Mouse (Mus musculus): ENCODE measurements at regions not wholly inside any gene's neighbourhood (a gene's known extent, or its start where the extent isn't known, plus 50 kb on each side); places are given as distances from the start of the nearest gene placed in this dataset.

DNA sequence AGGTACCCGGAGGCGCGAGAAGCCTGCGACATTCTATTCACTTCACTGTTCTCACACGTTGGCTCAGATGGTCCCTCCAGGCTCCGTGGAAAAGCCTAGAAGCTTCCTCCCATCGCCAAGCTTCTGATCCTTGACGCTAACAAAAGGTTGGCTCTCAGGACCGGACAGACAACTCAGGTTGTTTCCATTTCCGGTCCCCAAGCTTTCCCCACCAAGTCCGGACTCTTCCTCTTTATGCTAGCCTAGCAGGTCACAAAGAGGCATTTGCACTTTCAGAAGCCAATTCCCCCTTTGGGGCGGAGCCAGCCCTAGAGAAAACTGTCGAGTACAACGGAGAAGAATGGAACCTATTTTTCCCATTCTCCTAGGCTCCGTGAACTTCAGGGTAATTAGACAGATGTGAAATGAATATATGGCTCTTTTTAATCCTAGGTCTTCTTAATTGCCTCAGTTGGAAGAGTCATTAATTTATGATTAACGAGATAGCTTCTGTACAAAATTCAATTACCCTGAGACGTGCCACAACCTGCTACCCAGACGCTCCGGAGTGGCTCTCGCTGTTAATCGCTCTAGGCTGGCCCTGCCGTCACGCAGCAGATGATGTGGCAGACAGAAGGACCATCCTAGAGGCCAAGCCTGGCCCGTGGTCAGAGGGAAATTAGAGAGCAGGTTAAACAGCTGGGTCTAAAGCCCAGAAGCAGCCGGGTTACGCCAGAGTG, 207.6 kb downstream of the Xxylt1 start:
- peak; percentile 55 for DNase-seq (ENCODE audit: low spot score)

DNA sequence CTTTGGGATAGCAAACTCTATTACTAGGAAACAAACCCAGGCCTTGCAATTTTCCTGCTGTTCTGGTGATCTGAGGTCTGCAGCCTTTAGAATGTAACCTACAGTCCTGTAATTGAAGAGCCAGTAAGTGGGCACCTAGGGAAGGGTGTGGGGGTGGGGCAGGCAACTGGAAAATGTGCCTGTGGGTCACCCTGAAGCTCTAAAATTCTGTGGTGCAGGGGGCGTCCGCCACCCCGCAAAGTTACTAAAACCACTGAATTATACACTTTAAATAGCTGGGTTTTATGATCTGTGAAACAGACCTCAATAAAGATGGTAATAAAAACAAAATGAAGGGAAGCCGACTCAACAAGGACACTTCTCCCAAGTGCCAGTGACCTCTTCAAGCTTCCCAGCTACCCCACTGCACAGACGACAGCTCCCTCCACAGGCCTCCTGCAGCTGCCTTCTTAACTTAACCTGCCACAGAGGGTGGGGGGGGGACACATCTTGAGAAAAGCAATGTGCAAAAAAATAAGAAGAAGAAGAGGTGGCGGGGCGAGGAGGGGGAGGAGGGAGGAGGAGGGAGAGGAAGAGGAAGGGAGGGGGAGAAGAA, 205.9 kb downstream of the Xxylt1 start:
- DNase-seq (ENCODE audit: low spot score): no peak

DNA sequence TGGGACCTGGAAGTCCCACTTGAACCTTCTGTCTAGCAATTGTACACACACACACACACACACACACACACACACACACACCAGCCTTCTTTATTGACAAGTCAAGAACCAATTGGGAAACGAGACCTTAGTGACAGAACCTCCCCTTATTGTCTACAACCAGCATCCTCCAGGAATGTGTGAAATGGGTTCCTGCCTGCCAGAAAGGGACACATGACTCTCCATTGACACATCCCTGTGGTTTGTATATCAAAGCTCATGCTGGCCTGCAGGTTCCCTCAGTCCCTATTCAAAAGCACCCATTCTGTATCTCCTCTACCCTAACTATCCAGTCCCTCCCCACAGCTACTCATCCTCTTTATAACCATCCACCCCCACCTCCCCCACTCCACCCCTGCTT, 202.4 kb downstream of the Xxylt1 start:
- no peak for DNase-seq (ENCODE audit: low spot score)

DNA sequence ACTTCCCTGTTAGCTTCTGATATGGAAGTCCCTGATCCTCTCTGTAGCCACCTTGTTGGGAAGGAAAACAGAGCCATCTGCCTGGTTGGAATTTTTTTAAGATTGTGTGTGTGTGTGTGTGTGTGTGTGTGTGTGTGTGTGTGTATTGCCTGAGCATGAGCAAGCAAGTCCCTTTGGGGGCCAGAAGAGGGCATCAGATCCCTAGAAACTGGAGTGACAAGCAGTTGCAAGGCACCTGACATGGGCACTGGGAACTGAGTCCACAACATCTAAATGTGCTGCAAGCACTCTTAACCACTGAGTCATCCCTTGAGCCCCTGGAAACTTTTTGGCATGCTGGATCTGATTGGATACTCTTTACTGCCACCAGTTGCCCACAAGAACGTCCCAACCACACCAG, 201.4 kb downstream of the Xxylt1 start:
- DNase-seq (ENCODE audit: low spot score): no peak

DNA sequence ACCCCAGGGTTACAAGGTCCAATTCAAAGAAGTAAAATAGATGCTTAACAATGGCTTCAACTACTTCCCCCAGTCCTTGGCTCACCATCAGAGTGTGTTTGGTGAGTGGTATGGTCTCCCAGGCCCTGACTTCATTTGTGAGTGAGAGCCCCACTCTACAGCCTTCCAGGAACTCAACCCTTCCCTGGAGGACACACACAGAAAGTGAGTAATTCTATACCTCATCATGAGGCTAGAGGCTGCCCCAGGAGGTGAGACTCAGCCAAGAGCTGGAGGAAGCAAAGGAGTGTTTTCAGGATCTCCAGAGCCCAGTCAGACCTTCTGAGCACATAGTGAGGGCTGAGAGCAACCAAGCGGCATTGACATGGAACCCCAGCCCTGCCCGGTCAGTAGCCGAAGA, 200.6 kb downstream of the Xxylt1 start:
- no peak for DNase-seq (ENCODE audit: low spot score)

DNA sequence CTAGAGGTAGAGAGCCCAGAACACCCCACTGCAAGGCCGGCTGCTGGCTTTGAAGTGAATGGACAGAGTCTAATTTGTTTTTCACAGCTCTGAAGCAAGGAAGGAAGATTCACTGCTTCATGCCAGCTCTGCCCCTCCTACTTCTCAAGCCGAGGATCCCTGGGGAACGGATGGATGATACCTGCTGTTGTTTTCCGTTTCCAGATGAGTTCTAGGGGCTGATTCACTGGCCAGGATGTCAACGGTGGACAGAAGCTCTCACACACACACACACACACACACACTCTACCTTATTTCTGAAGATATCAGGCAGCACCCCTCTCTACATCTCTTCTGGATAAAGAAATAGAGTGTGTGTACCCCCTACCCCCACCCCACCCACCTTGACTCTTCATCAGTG, 200.0 kb downstream of the Xxylt1 start:
- DNase-seq (ENCODE audit: low spot score): no peak

DNA sequence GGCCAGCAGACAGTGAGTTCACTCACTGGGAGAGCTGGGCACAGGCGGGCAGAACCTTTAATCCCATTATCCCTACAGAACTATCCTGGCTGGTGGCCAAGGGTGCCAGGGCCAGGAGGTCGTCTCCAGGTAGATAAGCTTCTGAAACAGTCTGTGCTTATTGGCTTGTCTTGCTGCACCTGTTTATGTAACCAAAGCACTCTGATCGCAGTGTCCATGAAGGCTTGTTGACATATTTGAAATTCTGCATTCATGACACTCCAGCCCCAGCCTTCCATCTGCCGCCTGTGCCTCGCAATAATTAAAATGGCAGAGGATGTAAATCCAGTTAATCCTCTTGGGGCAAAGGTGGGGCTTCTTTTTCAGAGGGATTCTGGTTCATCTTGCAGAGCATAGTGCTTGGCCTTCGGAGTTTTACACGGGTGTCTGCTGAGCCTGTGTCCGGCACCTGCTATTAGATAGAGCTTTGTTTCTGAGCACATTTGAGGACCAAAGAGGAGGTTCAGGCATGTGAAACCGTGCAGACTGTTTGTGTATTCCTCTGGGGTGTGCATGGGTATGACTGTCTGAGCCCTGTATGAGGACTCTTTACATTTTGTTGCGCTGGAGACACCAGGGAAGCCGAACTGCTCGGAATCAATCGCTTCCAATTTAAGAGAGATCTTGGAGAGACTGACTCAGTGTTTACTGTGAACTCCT, 197.6 kb downstream of the Xxylt1 start:
- DNase-seq (ENCODE audit: low spot score): no peak

DNA sequence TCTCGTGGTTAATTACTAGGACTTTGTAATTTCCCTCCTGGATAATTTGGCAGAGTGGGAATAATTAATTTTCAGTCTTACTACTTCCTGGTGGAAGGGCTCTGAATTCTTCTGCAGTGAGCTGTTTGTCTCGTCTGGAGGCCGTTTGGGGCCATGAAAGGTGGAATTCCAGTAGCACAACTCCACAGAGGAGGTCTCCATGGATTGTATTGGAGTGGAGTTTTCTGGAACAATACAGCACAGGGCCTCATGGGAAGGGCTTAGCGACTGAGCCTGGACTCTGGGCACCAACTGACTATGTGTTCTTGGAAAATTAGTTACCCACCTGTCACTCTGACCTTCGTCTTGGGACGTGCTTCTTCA, 197.1 kb downstream of the Xxylt1 start:
- no peak for DNase-seq (ENCODE audit: low spot score)

DNA sequence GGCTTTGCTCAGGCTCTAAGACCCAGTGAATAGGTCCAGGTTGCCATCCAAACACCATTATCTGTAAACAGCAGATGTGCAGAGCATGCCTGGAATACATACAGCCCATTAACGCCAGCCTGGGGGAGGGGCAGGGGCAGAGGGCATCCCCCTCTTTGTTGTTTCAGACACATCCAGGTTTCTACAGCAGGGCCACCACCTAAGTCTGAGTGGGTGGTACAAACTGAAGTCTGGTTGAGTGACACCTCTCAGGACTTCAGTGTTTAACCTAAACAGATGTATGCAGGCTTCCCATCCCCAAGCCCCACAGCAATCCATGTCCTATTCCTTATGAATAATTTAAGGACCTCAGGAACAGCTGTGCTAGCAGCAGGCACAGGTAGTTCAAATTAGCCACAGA, 194.2 kb downstream of the Xxylt1 start:
- no peak for DNase-seq (ENCODE audit: low spot score)

DNA sequence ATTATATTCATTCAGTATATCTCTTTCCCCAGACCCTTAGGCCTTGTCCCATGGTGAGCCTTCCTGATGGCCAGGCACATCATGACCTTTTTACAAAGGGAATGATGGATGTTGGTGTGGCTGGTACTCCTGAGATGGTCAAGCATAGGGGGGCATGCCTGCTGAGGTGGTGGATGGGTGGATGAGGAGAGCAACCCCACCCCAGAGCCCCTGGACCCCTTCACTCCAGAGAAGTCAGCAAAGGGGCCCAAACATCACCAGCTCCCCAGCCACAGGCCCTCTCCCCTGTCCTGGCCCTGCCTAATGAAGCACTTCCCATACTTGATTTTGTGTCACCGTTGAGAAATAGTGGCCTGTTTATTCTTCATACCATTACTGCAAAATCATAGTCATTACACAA, 193.7 kb downstream of the Xxylt1 start:
- no peak for DNase-seq (ENCODE audit: low spot score)

DNA sequence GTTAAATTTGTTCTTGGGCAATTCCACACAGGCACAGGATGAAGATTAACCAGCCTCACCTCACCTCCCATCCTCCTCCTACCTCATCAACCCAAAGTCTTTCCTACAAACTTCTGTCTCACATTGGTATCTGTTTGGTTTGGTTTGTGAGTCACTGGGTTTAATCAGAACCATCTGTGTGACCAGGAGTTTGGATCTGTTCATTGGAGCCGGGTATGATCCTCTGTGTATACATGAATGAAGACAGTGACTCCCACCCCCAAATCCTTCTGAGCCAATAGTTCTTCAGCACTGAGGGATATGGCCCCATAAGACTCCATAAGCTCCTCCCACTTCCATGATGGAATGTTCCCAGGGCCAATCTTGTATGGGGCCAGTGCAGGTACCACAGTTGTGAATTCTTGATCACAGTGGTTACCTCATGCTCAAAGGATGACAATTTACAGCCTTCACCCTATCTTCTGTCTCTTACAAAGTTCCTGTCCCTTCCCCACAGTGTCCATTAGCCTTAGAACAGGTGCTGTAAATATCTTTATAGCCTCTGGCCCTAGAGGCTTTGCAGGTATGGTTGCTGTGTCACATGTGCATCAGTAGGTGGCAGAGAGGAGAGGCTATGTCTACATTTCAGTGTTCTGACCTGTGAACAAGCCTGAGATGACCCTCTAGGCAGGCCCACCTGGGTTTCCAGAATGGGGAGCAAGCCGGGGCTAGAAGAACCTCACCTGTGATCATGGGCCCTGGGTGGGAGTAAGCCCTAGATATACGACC, 192.5 kb downstream of the Xxylt1 start:
- DNase-seq (ENCODE audit: low spot score): no peak

DNA sequence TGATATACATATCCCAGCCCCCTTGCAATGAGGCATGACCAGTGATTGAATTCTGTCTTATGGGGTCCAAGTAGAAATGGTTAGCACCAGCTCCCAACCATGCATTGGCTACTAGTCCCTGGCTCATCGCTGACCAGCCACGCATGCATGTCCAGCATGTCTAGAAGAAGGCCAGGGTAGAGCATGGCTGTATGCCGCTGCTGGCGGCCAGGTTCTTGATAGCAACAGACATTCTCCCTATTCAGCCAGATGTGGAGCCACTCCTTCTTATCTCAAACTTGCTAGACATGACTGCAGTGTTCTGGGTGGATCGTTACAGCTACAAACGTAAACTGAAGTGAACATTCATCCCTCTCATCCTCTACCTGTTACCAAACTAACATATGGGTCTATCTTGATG, 188.6 kb downstream of the Xxylt1 start:
- no peak for DNase-seq (ENCODE audit: low spot score)

DNA sequence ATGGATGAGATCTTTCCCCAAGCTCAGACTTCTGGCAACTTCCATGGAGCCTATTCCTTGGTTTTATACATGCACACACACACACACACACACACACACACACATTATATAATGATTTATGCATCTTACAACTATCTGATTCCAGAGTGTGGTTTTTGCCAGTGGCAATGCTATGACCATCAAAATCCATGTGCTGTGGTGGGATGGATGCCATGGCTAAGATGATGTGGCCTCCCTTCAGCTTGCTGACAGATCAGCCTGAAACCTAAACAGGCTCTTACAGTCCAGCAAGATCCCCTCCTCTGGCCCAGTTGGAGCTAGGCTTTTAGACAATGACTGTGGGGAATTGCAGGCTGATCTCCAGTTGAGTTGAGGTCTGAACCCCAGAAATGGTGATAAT, 187.1 kb downstream of the Xxylt1 start:
- no peak for DNase-seq (ENCODE audit: low spot score)

DNA sequence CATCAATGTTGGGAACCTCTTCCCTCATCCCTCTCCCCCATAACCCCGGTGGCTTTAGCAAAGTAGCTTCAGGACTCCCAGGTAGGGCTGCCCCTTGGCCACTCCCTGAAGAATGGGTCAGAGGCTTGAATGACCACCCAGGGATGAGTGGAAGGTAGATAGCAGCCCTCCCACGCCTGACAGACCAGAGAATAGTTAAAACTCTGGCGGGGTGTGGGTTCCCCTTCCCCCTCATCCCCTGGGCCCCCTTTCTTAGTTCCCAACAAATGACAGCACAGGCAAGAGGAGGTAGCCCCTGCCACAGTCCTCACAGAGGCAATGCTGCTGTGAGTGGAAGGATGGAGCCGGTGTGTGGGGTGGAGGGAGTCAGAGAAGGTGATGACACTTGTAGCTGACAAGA, 186.2 kb downstream of the Xxylt1 start:
- DNase-seq (ENCODE audit: low spot score): no peak

DNA sequence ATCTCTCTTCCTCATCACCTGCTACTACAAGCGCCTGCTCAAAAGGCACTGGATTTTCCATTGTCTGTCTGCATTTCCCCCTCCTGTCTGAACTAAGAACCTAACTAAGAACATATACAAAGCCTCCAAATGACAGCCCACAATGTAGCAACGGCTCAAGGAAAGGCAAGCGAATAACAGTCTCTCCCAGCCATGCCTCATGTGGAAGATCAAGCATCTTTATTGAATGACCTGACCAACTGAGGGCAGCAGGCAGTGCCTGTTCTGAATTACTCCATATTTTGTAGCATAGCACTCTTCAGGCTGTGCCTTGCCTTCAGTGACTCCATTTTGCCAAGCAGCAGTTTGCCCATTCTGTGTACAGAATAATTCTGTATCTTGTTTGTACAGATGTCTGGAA, 183.9 kb downstream of the Xxylt1 start:
- no peak for DNase-seq (ENCODE audit: low spot score)

DNA sequence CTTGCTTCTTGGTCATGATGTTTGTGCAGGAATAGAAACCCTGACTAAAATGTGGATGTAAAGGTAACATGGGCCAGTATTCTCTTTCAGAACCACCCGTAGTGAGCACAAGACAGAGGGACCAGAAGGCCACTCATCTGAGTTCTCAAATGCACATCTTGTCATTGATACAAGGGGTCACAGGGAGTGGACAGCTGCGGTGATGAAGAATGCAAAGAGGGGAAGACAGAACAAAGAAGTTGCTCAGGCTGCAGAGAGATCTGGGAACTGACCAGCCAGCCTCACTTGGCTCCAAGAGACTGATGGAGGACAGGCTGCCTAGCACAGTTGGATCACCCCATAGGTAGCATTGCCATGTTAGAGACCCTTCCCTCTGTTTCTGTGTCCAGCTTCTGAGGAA, 181.1 kb downstream of the Xxylt1 start:
- DNase-seq (ENCODE audit: low spot score): no peak

DNA sequence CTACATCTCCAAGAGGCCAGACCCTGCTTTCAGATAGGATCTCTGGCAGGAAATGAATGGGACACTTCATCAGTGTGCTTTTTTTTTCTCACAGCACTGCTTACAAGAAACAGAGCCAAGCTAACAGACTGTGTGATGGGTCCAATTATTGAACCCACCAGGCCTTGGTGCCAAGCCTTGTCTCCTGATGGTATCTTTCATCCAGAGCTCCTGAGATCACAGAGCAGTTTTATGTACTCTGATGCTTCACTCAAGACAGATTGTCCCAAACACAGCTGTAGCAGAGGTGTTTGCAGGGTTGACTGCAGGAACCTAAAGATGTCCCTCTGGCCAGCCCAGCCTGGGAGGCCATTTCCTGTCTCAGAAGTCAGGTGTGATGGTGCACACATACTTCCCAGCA, 179.9 kb downstream of the Xxylt1 start:
- DNase-seq (ENCODE audit: low spot score): no peak
